Mouse (Mus musculus) c-Kit-positive CD71-positive TER-119-positive erythroid progenitor cells, embryonic 14.5 days (primary cell): ENCODE data around the gene Myrf.

Experiments used
- DNase-seq: peaks from one replicate; pipeline ENCODE4 v3.0.0-alpha.2; 2013; ENCODE audit warnings: low spot score

The Myrf gene

DNA sequence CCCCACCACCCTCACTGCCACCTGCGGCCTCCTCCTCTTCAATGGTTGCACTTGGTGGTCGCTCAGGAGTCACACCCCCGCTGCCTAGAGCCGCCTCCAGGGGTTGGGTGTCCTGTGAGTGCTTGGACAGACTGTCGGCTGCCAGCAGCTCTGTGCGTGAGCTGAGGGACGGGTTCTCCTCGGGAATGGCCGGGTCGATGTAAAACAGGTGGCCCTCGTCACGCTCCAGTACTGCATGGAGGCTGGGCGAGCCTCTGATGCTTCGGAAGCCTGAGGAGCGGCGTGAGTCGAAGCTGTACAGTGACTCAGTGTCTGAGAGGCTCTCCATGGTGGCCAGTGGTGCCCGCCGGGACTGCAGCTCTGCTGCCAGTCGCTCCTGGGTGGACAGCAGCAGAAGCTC, 7.6 kb upstream of the Myrf start:
- no peak for DNase-seq

DNA sequence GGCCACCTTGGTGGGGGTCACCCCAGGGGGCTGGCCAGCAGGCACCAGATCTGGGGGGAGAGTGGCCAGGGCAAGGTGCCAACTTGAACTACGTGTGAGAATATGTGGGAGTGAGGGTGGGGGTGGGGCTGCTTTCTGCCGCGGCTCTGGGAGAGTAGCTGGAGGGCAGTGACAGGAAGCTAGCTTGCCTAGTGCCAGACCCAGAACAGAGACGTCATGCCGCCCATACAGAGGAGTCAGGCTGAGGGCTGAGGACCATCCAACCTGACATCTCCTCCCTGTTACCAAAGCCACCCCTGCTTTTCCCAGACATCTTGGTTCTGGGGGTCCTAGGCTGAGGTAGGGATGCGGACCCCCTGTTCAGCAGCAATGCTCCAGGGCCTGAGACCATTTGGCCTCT, 6.6 kb upstream of the Myrf start:
- DNase-seq: no peak

DNA sequence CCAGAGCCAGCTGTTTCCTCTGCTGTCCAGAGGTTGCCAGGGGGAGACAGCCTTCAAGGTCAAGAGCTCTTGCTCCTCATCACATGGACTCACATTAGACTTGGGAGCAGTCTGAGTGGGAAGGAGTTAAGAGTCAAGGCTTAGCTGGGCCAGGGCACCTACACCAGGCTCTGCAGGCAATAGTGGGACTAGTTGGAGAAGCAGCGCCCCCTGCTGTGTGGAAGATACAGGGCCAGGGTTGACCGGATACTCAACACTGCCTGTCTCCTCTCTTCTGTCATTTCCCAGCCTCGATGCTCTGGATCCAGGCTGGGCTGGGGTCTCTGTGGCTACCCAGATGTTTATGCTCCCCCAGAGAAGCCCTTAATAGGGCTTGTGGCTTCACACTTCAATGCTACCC, 3.6 kb upstream of the Myrf start:
- DNase-seq: peak; percentile 37

DNA sequence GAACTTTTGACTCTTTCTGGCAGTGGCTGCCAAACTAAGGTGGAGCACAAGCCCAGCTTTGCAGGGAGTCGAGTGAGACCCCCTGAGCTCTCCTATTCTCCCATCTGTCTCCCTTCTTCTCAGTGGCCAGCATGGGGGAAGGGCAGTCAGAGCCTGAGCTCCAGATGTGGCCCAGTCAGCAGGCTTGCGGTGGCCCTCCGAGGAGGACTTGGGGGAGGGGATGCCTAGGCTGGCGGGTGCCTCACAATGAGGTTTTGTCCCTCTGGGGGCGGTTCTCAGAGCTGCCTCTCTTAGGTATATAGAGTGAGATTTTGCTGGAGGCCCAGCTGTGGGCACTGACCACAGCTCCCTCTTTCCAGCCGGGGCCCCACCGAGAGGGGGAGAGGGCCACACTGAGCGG, 2.4 kb upstream of the Myrf start:
- DNase-seq: no peak

DNA sequence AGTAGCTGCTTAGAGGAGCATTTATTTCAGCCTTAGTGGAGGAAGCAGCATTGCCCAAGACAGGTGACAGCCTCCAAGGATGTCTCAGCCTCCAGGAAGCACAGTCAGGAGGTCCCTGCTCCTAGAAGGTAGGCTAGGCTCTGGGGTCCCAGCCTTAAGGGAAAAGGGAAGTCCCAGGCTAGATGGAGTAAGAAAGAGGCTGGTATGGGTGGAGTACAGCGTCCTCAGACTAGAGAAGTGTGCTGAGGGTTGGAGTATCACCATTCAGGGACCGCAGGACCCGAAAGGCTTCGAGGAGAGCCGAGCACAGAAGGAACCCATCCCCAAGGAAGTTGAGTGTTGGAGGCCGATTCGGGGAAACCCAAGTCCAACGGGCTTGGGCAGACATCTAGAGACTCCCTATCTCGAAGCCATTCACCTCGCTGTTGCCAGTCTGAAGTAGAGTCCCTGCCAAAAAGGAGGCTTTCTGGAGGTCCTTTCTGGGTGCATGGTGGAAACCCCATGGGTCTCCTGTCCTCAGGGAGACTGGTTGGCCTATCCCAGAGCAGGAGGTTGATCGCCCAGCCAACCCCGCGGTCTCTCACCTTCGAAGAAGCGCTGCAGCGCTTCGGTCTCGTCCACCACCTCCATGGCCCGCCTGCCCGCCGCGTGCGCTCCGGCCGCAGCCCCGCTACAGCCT, 434 bp downstream of the Myrf start:
- DNase-seq: no peak

DNA sequence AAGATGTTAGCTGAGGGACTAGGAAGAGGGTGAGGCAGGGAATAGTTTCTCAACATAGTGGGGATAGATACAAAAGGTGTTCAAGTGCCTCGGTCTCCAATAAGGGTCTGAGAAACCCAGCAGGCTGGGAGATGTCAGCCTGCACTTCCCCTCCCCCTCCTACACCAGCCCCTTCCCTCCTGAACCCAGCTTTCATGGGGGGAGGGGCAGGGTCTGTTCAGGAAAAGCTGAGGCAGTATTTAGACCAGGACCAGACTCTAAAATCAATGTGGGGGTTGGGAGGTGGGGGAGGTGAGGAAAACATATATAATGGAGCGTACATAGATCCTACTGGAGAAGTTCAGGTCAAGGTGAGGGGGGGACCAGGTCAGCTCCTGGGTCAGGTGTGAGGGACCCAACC, 1.1 kb downstream of the Myrf start:
- no peak for DNase-seq

DNA sequence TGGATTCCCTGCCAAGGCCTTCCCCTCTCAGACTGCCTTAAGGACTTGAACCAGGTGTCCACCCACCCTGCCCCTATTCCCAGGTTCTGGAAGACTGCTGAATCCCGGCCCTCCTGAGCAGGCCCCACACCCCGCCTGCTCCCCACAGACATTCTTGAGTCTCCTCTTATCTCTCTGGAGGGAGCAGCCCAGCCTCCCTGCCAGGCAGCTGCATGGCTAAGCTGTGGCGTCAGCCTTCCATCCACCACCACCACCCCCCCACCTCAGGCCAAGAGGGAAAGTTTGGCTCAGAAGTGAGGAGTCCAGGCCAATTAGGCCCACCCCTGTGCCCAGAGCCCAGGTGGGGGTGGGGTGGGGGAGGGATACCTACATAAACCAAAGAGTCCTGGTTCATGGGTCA, 2.1 kb downstream of the Myrf start:
- DNase-seq: no peak

DNA sequence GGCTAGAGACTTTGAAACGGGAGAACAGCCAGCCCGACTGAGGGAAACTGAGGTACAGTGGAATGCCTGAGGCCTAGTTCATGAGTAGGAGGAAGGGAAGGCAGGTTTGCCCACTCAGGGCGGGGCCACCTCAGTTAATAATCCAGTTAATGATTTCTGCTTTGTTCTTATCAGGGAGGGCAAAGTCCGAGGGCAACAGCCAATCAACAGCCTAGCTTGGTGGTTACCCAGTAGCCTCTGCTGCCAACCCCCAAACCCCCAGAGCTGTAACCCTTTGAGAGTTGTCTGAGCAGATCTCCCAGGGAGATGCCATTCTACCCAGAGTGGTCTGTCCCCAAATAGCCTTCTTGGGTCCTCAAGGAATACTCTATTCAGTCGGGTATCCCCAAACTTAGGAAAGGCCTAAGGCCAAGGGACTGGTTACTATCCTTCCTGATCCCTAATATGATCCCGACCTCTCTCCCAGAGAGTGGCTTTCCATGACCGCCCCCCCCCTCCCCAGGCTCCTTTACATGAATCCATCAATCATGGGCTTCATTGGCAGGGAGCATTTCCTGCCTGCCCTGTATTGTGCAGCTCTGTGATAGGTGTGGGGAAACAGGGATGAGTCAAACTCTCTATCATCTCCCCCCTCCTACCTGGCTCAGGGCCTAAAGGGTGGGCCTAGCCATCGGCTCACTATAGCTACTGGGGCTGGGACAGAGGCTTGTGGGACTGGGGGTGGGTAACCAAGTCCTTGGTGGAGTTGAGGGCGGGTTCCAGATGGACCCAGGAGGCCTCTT, 4.6 kb downstream of the Myrf start:
- no peak for DNase-seq

DNA sequence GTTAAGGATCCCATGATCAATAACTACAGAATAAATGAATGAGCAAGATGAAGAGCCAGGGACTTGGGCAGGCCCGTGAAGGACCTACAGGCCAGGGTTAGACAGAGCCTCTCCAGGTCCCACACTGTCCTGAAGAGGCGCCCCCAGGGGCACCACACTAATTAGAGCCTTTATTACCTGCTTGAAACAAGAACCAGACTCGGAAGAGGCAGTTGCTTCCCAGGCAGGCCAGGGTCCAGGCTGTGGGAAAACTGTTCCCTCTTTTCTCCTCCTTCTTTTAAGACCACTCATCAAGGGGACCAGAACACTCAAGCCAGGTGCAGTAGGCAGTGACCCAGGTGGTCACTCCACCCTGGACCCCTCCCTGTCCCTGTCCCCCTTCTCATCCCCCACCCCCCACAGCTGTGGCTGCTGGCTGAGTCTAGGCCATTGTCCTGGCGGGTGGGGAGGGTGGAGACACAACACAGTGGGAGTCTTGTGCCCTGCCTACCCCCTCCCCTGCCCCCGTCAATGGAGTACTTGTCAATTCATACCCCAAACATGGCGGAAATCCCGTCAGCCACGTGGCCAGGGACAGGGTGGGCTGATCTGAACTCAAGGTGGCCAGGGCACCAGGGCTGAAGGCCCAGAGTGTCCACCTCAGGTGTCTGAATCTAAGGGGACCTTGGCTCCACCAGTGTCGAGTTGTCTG, 8.1 kb downstream of the Myrf start:
- no peak for DNase-seq

DNA sequence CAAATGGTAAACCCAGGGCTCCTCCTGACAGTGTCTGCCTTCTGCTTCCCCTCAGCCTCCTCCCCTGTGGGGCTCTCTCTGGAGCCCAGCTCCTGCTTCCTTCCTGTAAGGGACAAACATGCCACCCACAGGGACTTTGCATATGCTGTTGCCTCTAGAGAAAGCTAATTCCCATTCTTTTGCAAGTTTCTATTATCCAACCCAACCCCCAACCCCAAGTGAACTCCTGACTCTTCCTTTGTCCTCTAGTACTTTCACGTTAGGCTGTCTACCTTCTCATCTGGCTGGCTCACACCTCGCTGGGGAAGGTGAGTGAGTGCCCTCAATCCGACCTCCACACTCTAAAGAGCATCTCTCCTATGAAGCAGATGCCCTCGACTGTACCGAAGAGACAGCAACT, 8.7 kb downstream of the Myrf start:
- no peak for DNase-seq

DNA sequence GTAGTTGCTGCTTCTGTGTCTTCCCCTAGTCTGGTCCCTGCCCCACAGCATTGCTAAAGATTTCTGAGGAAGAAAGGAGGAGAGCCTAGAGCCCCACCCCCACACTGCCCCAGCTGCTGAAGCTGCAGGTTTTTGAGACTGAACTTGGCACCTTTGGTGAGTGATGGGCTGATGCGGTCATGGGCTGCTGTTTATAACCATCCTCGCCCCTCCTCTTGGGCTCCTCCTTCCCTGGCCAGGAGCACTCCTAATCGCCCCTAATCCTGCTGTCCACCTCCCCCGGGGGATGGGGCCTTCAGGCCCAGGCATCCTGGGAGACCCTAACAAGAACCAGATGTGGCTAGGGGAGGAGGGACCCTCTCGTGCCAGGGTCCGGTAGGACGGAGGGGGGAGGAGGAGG, 9.5 kb downstream of the Myrf start:
- DNase-seq: no peak

DNA sequence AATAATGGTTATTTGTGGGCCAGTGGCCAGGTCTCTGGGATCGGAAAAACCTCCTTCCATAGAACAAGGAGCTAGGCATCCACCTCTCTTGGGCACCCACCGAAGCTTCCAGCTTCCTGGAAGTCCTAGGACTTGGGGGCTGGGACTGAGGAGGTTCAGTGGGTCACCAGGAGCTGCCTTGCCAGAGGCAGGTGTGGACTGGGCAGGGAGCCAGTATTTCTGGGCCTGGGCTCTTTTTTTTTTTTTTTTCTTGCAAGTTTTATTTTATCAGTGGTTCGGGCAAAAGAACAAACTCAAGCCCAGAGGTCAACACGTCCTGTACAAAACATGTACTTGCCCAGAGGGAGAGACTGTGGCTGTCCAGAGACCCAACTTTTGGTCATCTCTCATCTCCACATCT, 14.8 kb downstream of the Myrf start:
- no peak for DNase-seq

DNA sequence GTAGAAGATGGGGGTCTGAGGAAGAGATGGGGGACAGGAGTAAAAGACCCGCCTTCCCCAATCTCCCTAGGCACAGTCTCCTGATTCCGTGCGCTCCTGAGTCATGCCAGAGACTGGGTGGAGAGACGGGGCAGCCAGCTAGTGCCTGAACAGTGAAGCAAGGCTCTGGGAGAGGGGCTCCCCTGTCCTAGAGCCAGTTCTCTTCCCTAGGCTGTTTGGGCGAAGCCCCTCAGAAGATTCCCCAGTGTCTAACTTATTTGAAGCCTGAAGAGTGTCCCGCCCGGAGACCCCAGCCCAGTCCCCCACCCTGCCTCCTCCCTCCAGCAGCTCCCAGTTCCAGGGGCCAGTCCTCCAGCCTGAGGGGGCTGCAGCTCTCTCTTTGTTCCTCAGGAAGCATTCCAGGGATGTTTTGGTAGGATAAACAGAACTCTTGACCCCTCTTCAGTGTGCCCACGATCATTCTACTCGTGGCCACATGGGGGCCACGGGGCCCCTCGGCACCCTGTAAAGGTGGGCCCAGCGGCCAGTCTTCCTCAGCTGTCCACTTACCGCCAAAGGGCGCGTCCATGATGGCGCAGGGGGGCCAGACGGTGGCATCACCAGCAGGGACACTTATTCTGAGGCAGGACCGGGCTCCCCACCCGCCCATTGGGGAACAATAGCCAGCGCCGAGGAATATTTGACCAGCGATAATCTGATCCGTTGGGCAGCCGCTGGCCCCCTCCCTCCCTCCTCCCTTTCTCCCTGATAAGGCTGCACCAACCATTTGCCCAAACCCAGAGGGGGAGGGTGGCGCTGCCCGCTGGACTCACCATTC, 15.7 kb downstream of the Myrf start:
- DNase-seq: no peak

DNA sequence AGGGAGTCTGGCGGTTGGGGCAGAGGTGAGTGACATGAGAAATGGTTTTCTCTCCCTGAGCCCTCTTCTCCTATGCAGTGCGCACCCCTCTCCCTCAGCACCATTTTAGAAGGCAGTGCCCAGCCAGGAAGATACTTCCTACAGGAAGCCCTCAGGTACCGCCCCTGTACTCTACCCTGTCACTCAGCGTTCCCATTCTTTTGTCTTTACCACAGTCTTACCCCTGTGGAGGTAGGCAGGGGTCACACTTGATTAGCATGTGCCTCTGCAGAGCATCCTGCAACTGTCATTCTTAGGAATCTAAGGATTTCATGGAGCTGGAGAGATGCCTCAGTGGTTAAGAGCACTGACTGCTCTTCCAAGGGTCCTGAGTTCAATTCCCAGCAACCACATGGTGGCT, 17.0 kb downstream of the Myrf start:
- no peak for DNase-seq

DNA sequence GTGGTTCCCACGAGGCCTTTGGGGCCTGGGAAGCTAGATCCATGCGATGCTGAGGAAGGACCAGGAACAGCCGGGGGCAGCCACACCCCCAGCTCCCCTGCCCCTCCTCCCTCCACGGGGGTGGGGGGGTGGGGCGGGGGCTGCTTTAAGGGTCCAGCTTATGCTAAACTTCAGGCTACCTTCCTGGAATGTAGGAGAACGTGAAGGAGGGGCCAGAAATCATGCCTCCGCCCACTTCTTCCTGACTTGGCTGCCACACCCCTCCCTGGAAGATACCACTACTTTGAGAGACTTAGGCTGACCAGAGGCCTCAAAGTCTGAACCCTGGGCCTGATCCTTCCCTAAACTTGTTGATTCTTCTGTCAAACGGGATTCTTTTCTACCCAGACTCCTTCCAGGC, 17.9 kb downstream of the Myrf start:
- DNase-seq: no peak

DNA sequence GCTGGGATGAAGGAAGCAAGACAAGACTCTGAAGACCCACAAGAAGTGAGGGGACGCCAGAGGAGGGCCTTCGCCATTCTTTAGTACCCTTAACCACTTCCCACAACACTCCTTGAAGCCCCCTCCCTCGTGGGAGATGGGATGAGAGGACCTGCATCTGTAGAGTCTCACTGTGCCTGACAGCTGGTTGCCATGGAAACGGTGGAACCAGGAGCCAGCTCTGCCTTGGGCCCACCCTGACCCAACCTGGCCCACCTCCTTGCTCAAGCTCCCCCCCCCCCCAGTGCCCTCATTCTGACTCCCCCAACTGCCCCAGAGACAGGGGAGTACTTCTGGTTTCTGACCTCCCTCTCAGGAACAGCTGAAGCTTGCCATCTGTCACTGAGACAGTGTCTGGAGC, 19.0 kb downstream of the Myrf start:
- no peak for DNase-seq

DNA sequence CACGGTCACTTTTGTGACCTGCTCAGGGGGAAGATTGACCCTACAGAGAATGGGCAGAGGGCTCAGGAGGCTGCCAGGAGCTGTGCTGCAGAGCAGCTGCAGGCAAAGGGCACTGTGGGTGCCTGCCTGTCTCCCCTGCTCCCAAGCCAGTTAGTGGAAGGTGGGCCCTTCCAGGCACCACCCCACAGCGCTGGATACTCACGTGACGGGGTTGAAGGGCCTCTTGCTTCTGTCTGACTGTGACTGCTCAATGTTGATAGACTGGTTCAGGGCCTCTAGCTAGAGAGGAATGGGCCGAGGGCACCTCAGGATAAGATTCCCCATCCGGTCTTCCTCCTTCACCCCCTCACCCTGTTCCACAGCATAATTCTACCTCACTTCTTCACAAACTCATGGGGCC, 21.0 kb downstream of the Myrf start:
- DNase-seq: no peak

DNA sequence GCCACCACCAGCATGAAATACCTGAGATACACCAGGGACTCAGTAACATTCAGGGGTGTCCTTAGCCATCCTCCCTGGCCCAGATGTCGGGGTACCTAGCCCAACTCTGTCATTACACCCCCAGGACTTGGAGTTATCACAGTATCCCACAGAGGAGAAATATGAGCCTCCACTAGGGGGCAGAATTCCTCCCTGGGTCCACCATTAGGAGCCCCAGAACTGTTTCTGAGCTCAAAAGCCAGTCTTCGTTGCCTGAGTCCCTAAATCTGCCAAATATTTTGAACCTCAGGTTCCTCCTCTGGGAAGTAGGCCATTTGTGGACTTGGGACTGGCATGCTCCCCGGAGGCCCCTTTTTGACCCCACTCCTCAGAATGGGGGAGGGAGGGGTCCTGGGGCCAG, 21.4 kb downstream of the Myrf start:
- peak; percentile 65 for DNase-seq

DNA sequence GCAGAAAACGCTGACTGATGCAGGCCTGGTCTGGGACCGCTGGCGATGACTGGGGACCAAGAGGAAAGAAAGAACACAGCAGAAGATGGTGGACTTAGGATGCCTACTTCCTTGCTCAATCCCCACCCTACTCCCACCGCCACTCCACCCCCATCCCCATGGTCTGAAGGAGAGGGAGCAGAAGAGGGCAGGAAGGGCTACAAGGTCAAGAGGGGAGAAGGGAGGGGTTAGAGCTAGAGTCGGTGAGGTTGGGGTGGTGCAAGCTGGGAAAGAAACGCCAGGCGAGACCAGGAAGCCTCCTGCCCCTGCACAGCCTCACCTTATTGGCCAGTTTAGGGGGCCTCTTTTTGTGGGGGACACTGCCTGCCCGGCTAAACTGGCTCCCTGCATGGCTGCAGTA, 24.4 kb downstream of the Myrf start:
- no peak for DNase-seq

DNA sequence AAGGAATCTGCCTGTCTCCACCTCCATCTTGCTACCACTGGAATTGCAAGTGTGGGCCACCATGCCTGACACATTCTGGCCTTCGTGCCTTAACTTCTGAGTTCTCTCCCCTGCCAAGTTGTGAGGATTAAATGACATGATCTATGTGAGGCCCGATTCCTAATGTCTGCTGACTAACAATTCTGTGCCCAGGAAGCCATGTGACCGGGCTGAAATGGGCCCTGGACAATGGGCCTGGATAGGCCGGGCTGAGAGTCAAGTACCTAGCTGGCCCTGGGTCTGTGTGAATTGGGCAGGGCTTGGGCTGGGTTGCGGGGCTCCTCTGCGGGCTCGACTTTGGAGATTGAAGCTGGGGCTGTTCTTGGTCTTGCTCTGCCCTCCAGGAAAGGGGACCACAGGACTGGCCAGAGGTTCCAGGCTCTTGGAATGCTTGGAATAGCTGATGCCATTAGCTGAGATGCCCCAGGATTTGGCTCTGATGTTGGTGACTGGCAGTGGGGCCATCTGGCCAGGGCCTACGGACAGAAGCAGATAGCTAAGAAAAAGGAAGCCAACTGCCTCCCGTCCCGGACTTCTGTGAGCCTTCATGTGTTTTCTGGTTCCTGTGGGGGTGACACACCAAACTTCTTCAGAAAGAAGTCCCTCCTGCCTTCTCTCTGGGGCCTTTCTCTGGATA, 26.6 kb downstream of the Myrf start:
- DNase-seq: no peak

DNA sequence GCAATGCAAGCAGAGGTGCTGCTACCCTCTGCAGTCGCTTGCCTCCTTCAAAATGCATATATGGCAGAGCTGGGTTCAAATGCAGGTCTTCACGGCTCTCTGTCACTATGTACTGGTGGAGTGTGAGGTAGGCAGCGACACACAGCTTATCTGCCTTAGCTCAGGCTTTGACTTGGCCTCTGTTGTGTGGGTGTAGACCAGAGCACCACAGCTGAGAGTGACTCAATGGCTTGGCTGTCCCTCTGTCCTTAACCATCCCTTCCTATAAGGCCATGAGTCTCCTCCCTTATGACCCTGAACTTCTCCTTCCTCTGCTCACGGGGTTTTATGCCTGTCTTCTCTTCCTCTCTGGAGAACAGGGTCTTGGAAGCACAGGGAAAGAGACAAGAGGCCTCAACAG, 29.7 kb downstream of the Myrf start:
- DNase-seq: peak; percentile 41

DNA sequence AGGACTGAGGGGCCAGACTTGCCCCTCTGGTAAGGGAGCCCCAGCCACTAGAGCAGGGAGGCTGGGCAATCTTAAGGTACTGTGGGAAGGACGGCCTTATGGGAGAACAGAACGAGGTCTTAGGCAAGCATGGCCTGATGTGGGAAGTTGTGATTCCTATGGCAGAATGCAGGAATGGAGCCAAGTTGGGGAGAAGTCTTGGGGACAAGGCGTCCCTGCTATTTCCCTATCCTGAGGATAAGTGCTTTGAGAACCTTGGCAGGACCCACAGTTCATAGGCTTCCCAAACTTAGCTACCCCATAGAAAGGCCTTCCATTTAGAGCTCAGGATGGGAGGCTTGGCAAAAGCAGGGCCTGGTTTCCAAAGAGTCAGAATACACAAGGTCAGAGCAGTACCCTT, 31.7 kb downstream of the Myrf start:
- DNase-seq: no peak
